Mouse (Mus musculus) embryo, embryonic 11 days (tissue): ENCODE measurements around the gene Gm20661.
A peak's percentile ranks its signal among the peaks of the same experiment; 100 is the strongest.
"Not testable (repeated sequence)": the region's sequence is repeated elsewhere in the genome, so short reads cannot be mapped to it uniquely, and the experiment has no call there.

Experiments used
- DNase-seq: peaks from one replicate; pipeline ENCODE4 v3.0.0-alpha.2; 2015

Gm20661 gene

DNA sequence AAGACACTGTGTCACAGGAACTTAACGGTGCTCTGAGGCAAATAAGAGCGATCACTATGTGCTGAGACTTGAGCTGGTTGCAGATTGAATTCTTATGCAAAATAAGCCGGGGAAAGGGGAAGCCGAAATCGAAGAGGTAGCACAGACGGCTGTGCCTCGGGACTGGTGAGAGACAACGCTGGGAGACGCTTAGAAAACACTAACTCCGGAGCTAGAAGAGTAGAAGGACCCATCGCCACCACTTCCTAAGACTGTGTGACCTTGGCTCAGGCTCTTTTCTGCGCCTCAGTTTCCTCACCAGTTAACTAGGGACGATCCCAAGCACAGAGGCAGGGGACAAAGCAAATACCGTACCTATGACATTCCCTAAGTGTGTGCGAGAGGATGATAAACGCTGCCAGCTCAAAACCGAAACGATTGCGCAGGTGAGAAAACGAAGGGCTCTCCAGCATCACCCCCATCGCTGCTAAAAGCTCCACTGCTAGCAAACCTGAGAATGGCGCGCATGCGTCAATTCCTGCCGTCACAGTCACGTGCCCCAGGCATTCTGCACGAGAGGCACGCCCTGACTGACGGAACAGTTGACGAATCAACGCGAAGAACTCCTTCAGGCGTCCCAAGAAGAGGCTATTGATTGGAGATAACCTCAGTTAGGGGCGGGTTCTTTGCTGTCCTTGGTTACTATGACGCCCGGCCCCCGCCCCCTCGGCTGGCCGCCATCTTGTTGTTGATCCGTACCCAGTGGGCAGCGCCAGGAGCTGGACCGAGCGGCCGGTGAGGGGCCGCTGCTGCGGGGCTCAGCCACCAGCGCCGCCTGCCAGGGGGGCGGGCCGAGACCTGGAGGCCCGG lies 19.3 kb downstream of the Gm20661 start, which contains the start of gene Ip6k1:
Ip6k1 (plus strand) TSS at position 580 of the 849 bp plus-strand sequence.
- DNase-seq: peak; percentile 100

DNA sequence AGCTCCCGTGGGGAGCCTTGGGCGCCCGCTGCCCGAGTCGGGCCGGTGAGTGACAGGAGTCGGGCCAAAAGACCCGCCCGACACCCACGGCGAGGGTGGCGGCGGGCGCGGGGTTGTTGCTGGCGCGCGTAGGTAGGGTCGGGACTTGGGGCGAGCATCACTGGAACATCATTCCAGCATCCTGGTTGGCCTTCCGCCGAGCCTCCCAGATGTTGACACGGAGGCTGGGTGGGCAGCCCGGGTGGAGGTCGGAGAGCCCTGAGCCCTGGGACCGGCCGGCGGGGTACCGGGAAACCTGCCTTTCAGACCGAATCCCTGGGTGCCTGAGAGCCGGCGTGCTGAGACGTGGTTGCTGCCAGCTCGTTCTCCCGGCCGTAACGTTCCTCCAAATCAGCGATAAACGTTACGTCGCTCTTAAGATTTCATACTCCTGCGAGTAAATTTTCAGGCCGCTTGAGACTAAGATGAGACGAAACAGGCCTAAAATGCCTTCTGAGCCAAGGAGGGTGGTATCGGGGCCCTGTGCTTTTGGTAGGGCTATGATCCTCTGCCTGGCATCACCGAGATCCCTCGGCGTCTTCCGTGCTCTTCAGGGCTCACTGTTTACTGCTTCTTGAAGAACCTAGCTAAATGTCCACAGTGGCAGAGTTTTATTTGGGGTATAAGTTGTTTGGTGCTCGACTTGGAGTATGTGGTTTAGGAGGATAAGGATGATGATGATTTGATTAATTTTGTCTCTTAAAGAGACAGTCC lies 20.1 kb downstream of the Gm20661 start:
- no peak for DNase-seq

DNA sequence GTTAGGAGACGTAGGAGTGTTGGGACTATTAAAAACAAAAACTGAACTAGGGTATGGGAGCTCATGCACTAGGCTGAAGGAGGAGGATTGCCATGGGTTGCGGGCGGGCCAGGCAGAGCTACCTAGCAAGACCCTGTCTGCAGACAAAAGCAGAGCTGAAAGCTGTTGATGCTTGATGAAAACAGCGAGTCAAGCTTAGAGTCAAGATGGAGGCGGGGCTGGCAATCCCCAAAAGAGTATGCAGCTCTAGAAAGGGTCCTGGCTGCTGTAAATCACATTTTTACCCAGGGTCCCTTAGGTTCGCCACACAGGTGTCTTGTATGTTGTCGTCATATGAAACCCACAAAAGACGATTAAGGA lies 20.7 kb downstream of the Gm20661 start:
- peak; percentile 37 for DNase-seq

DNA sequence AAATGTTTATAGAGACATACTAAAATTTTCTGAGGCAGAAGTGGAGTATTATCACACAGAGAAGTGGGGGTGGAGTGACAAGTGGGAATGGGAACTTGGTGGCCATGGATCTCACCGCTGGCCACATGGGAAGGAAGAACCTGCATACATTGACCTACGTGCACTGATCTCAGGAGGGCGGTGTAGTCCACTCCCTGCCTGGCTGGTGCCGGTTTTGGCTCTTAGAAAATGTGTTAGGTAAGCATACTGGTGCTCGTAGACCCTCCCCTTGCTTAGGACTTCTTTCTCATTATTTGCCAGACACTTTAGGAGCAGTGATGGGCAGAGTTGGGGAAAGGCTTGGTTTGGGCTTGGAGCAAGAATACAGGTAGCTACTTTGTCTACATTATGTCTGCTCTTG lies 25.2 kb downstream of the Gm20661 start:
- no peak for DNase-seq

DNA sequence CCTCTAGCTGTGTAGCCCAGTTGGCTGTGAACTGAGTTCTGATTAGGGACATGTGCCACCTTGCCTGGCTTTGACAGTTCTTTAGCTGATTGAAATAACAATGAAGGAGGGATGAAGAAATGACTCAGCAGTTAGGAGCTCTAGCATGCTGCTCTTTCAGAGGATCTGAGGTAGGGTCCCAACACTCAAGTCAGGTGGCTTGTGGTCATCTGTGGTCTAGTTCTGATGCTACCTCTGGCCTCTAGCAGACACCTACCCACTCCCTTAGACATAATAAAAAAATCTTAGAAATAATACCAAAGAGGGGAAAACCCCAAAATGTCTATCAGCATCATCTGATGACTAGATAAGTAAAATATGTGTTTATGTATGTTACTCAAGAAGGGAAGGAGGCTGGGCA lies 27.5 kb downstream of the Gm20661 start:
- DNase-seq: no peak

DNA sequence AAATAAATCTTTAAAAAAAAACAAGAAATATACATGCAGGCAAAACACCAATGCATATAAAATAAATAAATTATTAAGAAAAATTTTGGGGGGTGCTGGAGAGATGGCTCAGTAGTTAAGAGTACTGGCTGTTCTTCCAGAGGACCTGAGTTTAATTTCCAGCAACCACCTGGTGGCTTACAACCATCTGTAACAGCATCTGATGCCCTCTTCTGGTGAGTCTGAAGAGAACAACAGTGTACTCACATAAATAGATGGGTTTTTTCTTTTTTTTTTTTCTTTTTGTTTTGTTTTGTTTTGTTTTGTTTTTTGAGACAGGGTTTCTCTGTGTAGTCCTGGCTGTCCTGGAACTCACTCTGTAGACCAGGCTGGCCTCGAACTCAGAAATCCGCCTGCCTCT lies 30.7 kb downstream of the Gm20661 start:
- not testable (repeated sequence) for DNase-seq

DNA sequence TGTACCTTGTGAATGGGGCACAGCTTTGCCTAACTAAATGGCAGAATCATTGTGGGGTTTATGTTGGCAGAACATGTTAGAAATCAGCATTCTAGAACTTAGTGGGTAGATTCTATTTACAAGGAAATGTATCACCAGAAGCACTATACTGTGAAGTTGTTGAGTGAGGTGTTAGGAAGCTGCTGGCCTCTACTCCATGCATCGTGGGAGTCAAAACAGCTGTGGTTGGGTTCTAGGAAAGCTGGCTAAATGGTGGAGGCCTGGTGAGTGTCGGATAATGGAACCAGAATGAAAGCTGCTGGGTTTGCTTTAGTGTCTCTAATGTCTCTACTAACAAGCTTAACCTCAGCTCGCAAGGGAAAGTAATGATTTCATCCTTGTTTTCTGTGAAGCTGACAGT lies 34.3 kb downstream of the Gm20661 start:
- no peak for DNase-seq

DNA sequence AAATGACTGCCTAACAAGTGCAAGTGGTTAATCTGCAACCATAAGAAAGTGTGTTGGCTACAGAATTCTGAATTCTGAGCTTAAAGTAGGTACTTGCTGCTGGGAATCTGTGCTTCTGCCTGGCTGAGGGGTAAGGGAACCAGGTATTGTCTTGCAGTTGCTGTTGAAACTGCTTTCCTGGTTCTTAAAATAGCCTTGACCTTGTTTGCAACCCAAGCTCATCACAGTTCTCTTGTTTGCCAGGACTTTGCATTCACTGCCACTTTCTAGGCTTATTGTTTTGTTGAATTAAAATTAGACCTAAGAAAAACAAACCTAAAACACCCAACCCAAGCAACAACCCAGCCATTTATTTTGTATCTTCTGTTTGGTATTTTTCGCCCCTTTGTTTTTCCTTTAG lies 37.9 kb downstream of the Gm20661 start:
- DNase-seq: no peak

DNA sequence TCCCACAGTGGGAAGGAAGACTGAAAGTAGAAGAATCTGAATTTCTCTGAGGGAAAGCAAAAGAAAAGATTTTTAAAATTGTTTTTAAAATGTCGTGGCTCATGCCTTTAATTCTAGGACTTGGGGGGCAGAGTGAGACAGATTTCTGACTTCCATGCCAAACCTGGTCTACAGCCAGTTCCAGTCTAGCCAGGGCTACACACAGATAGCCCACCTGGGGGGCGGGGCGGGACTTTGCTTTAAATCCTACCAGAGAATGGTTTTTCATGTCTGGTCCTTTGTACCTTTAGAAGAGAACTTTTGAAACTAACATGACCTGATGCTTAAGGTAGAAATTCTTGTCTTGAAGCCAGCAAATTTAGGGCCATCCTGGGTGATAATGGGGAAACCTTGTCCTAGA lies 40.4 kb downstream of the Gm20661 start:
- DNase-seq: no peak

DNA sequence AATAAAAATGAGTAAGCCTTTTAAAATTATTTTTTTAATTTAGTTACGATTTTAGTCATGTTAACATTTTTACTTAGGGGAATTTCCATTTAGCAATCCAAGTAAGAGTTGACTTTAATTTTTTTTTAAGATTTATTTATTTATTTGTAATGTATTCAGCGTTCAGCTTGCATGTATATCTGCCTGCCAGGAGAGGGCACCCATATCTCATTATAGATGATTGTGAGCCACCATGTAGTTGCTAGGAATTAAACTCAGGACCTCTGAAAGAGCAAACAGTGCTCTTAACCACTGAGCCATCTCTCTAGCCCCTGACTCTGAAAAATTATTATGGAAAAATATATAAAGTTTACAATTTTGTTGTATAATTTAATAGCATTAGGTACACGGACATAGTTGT lies 43.7 kb downstream of the Gm20661 start:
- DNase-seq: no peak

DNA sequence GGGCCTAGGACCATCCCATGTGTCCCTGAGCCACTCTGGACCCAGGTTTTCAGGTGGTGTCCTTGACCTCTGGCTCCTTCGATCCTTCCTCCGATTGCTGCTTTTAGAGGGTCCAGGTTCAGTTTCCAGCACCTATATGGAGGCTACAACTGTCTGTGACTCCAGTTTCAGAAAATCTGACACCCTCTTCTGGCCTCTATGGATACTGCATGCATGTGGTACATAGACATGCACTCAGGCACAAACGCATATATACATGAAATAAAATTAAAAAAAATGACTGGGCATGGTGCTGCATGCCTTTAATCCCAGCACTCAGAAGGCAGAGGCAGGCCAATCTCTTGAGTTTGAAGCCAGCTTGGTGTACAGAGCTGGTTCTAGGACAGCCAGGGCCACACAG lies 45.0 kb downstream of the Gm20661 start:
- DNase-seq: no peak

DNA sequence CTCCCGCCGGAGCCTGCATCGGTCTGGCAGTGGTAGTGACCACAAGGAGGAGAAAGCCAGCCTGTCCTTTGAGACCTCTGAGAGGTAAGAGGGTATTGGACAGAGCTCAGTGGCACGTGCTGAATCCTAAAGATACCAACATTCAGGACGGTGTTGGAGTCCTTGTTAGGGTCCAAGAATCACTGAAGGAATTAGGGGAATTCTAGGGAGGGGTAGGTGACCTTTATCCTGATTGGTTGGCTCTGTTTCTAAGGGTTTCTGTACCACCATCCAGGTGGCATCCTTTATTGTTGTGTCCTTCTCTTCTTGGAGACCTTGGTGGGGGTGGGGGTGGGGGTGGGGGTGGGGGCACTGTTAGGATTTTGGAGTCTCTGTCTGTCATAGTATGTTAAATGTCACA lies 49.3 kb downstream of the Gm20661 start:
- DNase-seq: no peak

DNA sequence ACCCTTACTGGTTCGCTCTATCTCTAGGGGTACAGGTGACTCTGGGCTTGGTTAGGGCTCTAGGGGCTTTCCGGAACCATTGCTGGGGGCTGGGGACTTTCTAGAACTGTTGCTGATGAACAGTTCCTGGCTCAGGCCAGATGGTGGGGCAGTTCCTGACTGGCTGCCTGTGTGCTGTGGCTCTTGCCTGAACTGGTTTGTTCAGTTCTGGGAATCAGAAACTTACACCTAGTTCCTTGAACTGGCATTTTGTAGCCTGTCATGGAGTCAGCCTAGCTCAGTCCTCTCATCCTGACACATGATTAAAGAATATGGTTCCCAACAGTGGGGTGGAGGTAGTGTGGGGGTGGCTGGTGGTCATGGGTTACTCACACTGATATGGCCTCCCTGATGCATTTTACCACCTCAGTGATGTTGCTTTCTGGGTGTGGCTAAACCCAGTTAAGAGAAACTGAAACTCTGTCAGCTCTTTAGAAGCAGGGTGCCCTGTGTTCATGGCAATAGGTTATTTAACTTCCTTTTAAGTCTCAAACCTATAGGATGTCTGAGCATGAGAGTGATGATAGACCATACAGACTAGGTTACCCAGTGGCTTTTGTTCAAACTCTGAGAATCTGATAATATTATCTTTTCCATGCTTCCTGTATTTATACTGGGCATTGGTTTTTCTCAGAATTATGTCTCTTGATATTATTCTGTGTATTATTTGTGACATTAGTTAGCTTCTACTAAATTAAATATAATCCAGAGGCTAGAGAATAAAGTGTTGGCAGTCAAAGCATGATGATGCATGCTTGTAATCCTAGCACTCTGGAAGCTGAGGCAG lies 52.7 kb downstream of the Gm20661 start:
- no peak for DNase-seq
